Mouse (Mus musculus) ES-E14 (cell line): ENCODE results near the gene Lysmd2. TPM values are rescaled to one million over a fixed set of nuclear protein-coding genes. Genes with fewer than 3 reads are reported as not detected.

Experiments used
- DNase-seq: peaks from one replicate; pipeline ENCODE4 v3.0.0-alpha.2; 2013; ENCODE audit warnings: low read depth, low spot score
- H3K27ac ChIP-seq: 2 replicates; pipeline ENCODE4 v1.5.1; 2012; ENCODE audit warnings: low read depth, mild to moderate bottlenecking, low read length, moderate library complexity, mixed read lengths; ENCODE audit not compliant: poor library complexity, insufficient read depth, severe bottlenecking
- H3K36me3 ChIP-seq: 2 replicates; pipeline ENCODE4 v1.6.1; 2012; ENCODE audit warnings: mild to moderate bottlenecking, low read length, moderate library complexity, mixed read lengths; ENCODE audit not compliant: control insufficient read depth, poor library complexity, insufficient read depth, severe bottlenecking
- H3K4me1 ChIP-seq, 2 experiments: fragments of 150-350 bp in 1 of 2; sonication (generic) in 1 of 2; 2 replicates each; pipeline ENCODE4 v1.6.1; 2012; ENCODE audit warnings: low read length in 2 of 2, mild to moderate bottlenecking in 1 of 2, mixed read lengths in 1 of 2; ENCODE audit not compliant: control insufficient read depth in 2 of 2, insufficient read depth in 2 of 2, poor library complexity in 1 of 2
- H3K4me3 ChIP-seq, 2 experiments: fragments of 150-350 bp in 1 of 2; sonication (generic) in 1 of 2; 2 replicates each; pipeline ENCODE4 v1.5.1; 2012; ENCODE audit warnings: low read length in 2 of 2, low read depth in 1 of 2, mild to moderate bottlenecking in 1 of 2, mixed read lengths in 1 of 2; ENCODE audit not compliant: insufficient read depth in 1 of 2, poor library complexity in 1 of 2, severe bottlenecking in 1 of 2
- H3K9ac ChIP-seq: 2 replicates; pipeline ENCODE4 v1.6.1; 2012; ENCODE audit warnings: low read depth, mild to moderate bottlenecking, low read length, mixed read lengths; ENCODE audit not compliant: poor library complexity, insufficient read depth, severe bottlenecking
- H3K9me3 ChIP-seq: fragments of 150-350 bp; sonication (generic); 2 replicates; pipeline ENCODE4 v1.6.1; 2012; ENCODE audit warnings: low read depth, mild to moderate bottlenecking, low read length; ENCODE audit not compliant: control insufficient read depth, insufficient read depth
- CHD2 ChIP-seq: IDR thresholded peaks from 2 replicates; pipeline ENCODE4 v1.6.1; 2014; ENCODE audit warnings: mild to moderate bottlenecking, low read depth, low read length, inconsistent platforms
- HCFC1 ChIP-seq: IDR thresholded peaks from 2 replicates; pipeline ENCODE4 v1.6.1; 2012; ENCODE audit warnings: low read length, inconsistent platforms, borderline replicate concordance; ENCODE audit not compliant: insufficient read depth
- MAFK ChIP-seq: IDR thresholded peaks from 2 replicates; pipeline ENCODE4 v1.6.1; 2014; ENCODE audit warnings: mild to moderate bottlenecking, low read depth, low read length, inconsistent platforms; ENCODE audit not compliant: insufficient read depth
- ZC3H11A ChIP-seq: IDR thresholded peaks from 2 replicates; pipeline ENCODE4 v1.6.1; 2012; ENCODE audit warnings: low read depth, mild to moderate bottlenecking, inconsistent platforms, low read length, borderline replicate concordance
- ZNF384 ChIP-seq: IDR thresholded peaks from 2 replicates; pipeline ENCODE4 v1.6.1; 2012; ENCODE audit warnings: low read depth, low read length, inconsistent platforms
- in situ Hi-C, 2 experiments: fragments of 600-800 bp; cut with MboI; formaldehyde crosslinking; loops; one replicate each; pipeline ENCODE4 v1.15.1; 2025; ENCODE audit warnings: low sequenced_read_pairs in 2 of 2, inconsistent platforms in 1 of 2; ENCODE audit not compliant: unreplicated experiment in 2 of 2
- total RNA-seq: library from RNA; depleted of rRNA; stranded (reverse); fragments of 300-350 nt; gene quantifications from 2 replicates; pipeline ENCODE4 v1.2.3, GENCODE M21; 2012; rRNA removed

Gene Lysmd2
- 4.2 and 6.3 TPM in 2 replicates for total RNA-seq

DNA sequence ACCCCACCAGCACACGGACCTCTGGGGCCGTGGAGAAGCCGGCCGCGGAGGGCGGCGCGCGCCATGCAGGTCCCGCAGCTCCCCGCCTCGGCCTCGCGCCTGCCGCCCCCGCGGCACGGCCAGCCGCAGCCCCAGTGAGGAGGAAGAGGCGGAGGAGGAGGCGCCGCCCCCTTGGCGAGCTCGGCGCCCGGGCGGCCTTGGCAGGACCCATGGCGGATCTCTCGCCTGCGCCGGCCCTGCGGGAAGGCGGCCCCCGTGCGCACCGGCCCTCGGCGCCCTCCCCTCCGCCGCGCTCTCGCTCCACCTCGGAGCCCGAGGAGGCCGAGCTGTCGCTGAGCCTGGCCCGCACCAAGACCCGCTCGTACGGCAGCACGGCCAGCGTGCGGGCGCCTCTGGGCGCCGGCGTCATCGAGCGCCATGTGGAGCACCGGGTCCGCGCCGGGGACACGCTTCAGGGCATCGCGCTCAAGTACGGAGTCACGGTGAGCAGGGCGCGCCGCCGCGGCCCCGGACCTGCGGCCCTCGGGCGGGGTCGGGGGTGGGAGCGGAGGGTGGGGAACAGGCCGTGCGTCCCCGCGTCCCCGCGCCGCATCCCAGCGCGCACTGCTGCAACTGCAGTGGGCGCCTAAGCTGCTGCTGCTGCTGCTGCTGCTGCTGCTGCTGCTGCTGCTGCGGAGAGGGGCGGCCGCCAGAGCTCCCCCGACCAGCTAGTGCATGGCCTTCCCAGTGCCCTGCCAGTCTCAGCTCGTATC lies at the start of gene Lysmd2:
Lysmd2 (plus strand) TSS at position 186 of the 752 bp plus-strand sequence.
- Histone ChIP-seq H3K4me3 (peak within 1 kb of the TSS; percentile 82 to 89), H3K4me1 (no peaks in the 10 kb centered on the region), H3K27ac (no peak within 1 kb of the TSS), H3K36me3 (no peaks in the 10 kb centered on the region), H3K9me3 (no peaks in the 10 kb centered on the region), H3K9ac (peak within 1 kb of the TSS; percentile 91)
- peak; percentile 30 for DNase-seq
- in situ Hi-C loops = no loop called here
- TF ChIP-seq ZNF384 = no peak
- TF ChIP-seq CHD2 = no peak
- TF ChIP-seq HCFC1 = no peak; the same call in 1 of the 2 replicates
- TF ChIP-seq MAFK = no peak
- no peak for TF ChIP-seq ZC3H11A

- TF ChIP-seq CHD2 (no peak), ZC3H11A (no peak), MAFK (no peak), HCFC1 (no peak), ZNF384 (no peak)
- no peaks in the 10 kb centered on the region for H3K4me1 ChIP-seq
- H3K27ac ChIP-seq = no peak overlapping the region
- H3K4me3 ChIP-seq = no peak overlapping the region
- H3K36me3 ChIP-seq = no peaks in the 10 kb centered on the region
- in situ Hi-C loops = no loop called here
- H3K9me3 ChIP-seq = no peaks in the 10 kb centered on the region
- DNase-seq = no peak
- no peak overlapping the region for H3K9ac ChIP-seq
Observed at GRCm38 (mm10) chr9:75579321-75579720, 46.2 kb upstream of the Lysmd2 start.

DNA sequence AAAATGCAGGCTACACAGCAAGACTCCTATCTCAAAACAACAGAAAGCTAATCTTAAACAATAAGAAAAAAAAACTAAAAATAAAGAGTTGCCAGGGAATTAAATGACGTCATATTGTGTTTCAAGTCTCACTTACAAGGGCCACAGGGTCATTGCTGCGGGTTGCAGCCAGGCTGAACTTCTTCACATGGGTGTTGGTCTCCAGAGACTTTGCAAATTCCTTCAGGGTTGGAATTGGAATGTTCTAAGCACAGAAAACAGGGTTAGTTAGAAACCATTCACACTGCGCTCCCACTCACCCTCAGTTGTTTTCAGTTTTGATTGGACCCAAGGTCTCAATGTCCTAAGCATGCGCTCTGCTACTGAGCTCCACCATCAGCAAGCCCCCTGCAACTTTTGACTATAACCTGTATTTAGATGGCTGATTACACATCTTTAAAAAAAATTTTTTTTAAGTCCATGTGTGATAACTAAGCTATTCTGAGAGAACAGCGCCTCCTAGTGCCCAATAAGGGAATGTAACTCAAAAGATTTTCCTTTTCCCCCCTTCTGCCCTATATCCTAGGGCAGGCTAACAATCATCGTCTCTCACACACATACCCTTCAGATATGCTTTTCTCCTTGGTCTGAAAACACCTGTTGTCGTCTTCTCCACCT lies 43.7 kb upstream of the Lysmd2 start:
- in situ Hi-C loops = no loop called here
- no peak for DNase-seq
- H3K9me3 ChIP-seq = no peaks in the 10 kb centered on the region
- no peaks in the 10 kb centered on the region for H3K36me3 ChIP-seq
- no peak overlapping the region for H3K9ac ChIP-seq
- H3K4me3 ChIP-seq = no peak overlapping the region
- no peak overlapping the region for H3K27ac ChIP-seq
- TF ChIP-seq ZC3H11A (no peak), HCFC1 (no peak), ZNF384 (peak; percentile 72), MAFK (no peak), CHD2 (no peak)
- H3K4me1 ChIP-seq = no peaks in the 10 kb centered on the region

DNA sequence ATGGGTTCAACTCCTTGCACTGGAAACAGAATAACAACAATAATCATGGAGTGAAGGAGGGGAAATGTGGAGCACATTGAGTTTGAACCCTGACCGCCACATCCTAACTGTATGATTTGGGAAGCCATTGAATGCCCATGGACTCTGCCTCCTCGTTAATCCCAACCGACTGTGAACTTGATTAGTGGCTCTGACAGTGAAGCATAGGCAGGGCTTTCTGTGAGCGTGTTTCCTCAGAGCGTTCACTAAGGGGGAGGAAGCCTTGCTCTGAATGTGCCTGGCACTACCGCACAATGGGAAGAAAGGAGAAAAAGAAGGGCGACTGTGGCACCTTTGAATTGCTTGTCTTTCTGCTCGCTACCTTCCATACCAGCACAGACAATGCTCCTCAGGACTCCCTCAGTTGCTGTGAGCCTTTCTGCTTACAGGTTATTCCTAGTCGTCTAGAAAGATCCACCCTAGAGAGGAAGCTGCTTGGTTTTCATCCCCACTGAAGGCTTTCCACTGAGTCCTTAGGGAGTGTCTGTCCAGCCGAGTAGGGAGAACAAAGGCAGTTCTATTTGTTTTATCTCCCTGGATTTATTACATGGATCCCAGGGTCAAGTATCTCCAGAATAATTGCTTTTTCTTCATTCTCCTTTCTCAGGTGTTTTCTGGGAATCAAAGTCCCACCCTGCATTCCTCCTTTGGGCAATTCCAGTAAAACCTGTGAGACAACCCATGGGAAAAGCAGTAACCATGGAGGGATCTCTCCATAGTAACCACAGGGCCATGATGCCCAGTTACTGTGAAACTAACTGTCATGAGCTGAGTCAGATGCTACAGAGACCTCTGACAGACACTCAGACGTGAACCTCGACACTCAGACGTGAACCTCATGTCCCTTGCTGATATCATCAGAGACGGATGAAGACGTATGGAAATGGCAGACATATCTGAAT lies 35.4 kb upstream of the Lysmd2 start:
- Histone ChIP-seq H3K27ac (no peak overlapping the region), H3K4me3 (no peak overlapping the region), H3K9ac (no peak overlapping the region), H3K9me3 (no peaks in the 10 kb centered on the region), H3K36me3 (no peaks in the 10 kb centered on the region), H3K4me1 (peaks cover 0 to 2% of the 10 kb centered on the region in 2 experiments; a peak in 1 of 4 replicates)
- in situ Hi-C loops = no loop called here
- TF ChIP-seq HCFC1 (no peak), CHD2 (no peak), ZC3H11A (no peak)
- no peak for DNase-seq
